Mouse (Mus musculus) 3134 (cell line): ENCODE results near the gene Rsf1.

Experiments
- DNase-seq: peaks from one replicate; pipeline ENCODE4 v3.0.0-alpha.2; 2011; ENCODE audit warnings: low spot score; ENCODE audit not compliant: insufficient read length; ENCODE audit errors: extremely low read depth

Rsf1 gene

DNA sequence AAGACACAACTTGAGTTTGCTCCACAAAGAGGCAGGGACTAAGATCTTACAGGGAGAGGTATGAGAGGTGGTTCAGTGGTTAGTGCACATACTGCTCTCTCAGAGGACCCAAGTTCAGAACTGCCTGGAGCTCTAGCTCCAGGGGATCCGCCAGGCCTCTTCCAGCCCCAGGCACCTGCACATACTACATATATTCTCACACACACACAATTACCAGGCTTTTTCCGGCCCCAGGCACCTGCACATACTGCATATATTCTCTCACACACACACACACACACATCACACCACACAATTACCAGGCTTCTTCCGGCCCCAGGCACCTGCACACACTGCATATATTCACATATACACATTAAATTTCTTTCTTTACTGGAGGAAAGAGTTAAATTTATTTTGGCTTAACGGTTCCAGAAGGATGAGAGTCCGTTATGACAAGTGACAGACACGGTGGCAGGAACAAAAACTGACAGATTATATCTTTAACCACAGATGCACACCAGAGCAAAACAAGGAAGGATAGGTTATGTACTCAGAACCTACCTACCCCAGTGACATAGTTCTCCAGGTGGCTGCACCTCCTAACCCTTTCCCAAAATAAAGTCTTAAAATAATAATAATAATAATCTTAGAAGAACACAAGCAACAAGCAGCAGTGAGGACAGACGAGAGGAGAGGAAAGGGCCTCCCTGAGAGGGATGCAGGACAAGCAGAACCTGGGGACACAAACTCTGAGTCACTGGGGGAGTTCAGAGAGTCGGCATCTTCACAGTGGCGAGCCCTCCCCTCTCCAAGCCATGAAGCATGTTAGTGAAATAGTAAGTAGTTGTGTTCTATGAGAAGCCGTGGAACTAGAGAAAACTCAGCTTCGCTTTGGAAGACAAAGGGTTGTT lies 144.2 kb downstream of the Rsf1 start:
- no peak for DNase-seq

DNA sequence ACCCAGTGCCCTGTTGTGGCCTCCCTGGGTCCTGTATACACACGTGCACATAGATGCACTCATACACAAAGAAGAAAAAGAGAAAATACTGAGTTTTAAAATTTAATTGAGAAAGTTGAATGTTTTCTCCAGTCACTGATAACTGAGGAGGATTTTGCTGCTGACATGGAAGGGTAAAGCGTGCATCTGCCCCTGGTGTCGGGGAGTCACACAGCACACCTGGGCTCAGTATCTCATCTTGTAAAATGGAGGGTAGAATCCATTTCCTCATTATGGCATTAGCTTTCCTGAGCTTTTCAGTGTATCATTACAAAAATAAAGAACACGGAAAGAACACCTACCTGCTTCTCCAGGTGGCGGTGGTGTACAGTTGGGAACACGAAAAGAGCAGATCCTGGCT lies 145.7 kb downstream of the Rsf1 start:
- no peak for DNase-seq

DNA sequence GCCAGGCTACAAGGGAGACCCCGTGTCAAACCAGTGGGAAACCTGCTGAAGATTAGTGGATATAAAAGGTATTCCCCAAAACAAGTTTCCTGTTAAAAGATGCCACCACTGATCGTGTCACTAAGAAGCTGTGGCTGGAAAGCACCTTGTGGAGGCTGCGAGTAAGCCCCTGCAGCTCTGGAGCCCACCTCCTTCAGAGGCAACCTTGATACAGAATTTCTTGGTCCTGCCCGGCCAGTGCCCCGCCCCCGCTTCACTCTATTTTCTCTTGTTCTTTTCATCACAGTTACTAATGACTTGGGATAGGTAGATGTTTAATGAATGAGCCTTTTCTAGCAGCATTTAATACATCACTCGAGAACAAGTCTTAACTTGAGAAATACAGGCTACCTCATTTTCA lies 146.4 kb downstream of the Rsf1 start:
- DNase-seq = no peak

DNA sequence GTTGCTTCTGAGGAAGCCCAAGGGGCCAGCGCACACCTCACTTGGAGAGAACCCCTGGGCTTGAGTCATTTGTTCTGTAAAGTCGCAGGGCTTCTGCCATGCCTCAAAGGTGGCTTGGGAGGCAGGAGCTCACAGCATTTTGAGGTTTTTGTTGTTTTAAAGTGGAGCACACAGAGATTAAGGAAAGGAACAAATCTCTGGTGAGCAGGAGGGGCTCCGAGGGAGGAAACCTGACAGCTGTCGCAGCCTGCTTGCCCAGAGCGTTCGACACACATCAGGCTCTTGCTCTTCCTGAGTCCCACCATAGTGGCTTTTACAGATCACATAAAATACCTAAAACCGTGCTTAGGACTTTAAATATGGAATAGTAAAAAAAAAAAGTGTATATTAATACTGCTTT lies 147.1 kb downstream of the Rsf1 start:
- DNase-seq = no peak

DNA sequence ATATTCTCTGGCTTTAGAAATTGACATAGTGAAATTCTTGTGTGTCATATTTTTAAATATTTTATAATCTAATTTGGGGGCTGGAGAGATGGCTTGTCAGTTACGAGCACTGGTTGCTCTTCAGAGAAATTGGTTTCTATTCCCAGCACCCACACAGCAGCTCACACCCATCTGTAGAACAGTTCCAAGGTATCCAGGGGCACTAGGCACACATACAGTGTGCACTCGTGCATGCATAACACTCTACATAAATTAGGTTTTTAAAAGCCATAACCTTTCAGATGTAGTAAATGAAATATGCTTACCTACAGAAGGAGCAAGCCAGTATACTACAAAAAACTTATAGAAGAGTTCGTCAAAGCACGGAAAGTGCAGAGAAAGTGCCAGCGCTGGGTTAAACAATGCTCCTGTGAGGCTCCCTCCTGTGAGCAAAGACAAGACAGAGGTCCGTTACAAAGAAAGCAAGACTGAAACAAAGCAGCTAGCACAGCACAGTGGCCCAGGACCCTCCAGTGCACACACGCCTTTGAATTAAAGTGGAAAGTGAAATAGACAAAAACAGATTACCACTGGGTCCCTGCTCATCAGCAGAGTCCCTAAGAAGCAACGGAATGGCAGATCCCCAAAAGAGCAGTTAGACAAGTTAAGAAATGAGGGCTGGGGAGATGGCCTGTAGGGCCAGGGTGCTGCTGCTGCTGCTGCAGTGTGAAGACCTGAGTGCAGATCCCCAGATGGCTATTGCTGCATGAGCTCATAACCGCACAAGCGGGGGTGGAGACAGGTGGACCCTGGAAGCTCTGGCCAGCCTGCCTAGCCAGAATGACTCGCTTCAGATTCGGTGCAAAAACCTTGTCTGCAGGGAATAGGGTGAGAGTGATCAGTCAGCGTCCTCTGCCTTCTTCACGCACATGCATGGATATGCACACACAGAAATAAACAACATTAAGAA lies 149.3 kb downstream of the Rsf1 start:
- no peak for DNase-seq

DNA sequence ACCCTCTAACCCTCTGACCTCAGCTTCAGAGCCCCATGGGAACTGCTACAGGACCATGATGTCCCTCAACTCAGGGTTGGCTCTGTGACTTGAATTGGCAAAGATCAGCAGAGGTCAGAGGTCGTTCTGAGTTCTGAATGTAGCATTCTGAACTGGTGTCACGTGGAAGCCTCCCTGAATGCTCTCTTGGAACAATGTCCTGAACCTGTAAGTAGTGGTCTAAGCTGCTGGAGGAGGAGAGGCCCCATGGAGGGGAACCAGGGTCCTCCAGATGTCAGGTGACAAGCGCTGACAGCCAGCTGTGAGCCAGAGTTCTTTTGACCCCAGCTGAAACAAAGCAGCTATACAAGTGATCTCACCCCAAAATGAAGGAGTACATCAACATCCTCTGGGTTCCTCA lies 150.7 kb downstream of the Rsf1 start:
- no peak for DNase-seq

DNA sequence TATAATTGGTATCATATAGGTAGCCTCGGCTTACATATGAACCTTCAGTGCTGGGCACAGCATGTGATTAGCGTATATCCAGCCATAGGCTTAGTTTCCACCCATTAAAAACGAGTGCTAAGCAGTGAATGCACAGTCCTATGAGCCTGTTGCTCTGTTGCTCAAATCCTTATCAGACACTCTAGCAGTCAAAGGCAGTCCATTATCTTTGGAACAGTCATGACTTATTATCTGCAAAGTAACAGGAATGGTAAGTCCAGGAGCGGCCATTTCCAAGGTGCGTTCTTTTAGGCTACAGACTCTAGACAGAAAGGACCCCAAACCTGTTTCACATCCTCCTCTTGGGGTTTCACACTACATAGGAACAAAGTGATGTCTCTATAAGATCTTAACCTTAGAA lies 153.9 kb downstream of the Rsf1 start:
- no peak for DNase-seq

DNA sequence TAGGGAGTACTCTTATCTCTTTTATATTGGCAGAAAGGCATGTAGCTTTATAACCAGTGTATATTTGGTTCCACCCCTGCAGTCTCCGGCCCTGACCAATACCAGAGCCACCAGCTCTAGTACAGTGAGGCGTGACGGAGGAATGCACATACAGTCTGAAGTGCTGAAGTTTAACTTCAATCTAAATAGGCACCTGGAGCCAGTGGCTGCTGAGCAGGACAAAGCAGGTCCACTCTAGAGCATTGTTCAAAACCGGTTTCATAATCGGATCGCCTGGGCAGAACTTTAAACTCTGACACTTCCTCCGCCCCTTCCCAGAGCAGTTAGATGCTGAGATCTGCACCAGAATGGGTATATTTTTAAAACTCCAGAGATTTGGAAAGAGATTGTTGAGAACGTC lies 155.3 kb downstream of the Rsf1 start:
- no peak for DNase-seq

DNA sequence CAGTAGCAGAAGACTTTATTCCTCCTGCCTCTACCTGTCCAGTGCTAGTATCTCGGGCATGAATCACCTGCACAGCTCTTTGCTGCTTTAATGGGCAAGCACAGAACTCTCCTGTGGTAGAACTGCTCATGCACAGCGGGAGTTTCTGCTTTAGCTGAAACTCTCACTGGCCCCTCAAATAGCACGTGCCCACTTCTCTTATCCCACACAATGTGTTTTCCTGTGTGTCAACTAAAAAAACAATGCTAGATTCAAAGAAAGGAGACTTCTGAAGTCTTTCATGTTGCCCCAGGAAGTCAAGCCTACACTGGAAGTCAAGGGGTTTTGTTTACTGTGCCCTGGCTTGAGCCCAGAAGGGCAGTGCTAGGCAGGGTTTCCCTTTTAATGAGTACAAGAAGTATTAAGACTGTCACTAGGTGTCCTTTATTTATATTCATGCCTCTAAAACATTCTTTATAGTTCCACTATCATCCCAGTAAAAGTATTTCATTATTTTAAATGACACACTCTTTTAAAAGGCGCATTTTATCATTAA lies 156.3 kb downstream of the Rsf1 start:
- no peak for DNase-seq

DNA sequence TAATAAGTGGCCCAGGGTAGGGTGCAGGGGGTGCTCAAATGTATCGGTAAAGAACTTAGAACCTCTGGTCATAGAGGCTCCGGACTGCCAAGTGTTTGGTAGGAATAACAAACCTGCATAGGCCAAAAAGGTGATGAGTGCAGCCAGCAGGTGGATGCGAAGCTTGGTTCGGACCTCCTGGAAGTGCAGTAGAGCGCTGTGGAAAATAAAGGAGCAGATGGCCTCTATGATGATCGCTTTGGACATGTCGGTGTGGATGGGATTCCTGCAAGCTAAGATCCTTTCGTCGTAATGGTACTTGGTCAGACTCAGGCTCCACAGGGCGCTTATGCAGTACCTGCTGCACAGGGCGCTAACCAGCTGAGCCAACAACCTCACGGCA lies 157.6 kb downstream of the Rsf1 start:
- no peak for DNase-seq

DNA sequence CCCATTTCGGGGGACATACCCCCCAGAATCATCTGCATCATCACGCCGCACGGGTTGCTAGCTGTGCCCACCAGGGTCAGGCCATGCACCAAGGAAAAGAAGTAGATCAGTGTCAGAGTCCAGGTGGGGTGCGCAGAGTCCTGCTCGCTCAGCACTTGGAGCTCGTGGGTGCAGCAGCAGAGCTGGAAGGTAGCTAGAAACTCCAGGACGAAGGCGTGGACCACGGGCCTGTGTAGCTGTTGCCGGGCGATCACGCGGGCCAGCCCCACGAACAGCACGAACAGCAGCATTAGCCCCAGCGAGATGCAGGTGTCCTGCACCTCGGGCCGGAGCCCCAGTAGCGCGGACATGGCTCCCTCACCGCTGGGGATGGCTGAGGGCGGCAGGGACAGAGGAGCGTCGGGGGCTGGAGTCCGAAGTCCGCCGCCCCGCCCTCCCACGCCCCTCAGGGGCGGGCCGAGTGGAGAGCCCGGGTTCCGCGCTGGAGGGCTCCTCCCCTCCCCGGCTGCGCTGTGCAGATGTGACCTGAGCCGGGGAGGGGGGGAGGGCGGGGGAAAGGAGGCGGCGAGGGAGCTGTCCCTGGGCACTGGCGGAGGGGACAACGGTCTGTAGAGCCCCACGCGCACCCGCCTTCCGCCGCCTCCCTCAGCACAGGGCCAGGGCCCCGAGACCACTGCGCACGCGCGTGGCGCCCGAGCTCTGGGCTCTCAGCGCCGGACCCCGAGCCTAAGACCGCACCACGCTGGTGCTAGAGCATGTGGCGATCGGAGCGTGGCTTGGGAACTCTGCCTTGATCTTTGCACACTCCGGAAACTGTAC lies 158.2 kb downstream of the Rsf1 start, which contains the start of gene Aqp11:
Aqp11 (minus strand) TSS at position 652 of the 819 bp plus-strand sequence.
- DNase-seq = peak; percentile 93

DNA sequence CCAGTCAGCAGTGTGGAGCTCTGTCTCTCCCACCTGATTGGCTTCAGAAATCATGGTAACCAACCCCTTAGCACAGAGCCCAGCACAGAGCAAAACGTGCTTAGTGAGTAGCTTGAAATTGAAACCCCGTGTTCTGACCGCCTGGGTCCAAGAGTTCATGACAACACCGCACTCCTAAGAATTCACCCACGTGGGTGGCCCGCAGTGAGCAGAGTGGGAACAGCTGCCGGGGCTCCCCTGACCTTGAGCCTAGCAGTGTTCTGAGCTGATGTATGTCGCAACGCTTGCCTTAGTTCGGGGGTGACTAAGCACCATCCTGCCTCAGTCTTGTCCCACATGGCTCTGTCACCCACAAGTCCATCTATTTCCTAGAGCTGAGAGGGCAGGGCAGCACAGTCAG lies 161.3 kb downstream of the Rsf1 start:
- DNase-seq = peak; percentile 35

DNA sequence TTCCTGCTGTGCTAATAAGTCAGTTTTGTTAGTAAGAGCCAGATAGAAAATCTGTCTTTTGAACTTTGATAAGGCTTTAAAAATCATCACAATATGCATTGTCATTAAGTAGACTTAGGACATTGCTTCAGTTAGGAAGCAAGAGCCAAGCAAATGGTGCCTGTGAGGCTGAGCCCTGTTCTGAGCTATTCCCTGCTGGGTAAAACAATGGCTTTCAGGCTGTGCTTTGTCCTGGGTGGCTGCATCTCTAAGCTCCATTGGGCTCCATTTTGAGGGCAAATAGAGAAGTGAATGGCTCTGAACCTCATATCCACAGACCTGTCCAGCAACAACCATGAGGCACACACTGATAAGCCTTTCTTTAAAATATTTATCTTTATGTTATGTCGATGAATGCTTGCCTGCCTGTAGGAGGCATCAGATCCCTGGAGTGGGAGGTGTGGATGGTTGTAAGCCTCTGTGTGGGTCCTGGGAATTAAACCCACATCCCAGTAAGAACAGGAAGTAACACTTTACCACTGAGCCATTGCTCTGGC lies 162.1 kb downstream of the Rsf1 start:
- DNase-seq = no peak
